Mouse (Mus musculus) right cerebral cortex, postnatal 36 days (tissue): ENCODE measurements around the gene Cdiptos.

ENCODE experiments used
- DNase-seq, 2 experiments: peaks; one replicate each; pipeline ENCODE4 v3.0.0; 2022; ENCODE audit warnings: low spot score in 2 of 2, mixed read lengths in 1 of 2

Cdiptos gene

GRCm38 (mm10) chr7:126976878-126977459 is 1.1 kb upstream of the Cdiptos start:
- no peak for DNase-seq

- no peak for DNase-seq
These were observed 177 bp downstream of the Cdiptos start, which contains the start of gene Cdipt for GRCm38 (mm10) chr7:126975893-126975949. TSS of gene Cdipt (plus strand) at chr7:126975914.

GRCm38 (mm10) chr7:126975493-126975892 is 405 bp downstream of the Cdiptos start:
- DNase-seq = no peak

GRCm38 (mm10) chr7:126967361-126967760 is 8.5 kb downstream of the Cdiptos start:
- DNase-seq = no peak

GRCm38 (mm10) chr7:126965568-126965967 is 10.3 kb downstream of the Cdiptos start:
- no peak for DNase-seq

- no peak for DNase-seq
These were observed 12.2 kb downstream of the Cdiptos start for GRCm38 (mm10) chr7:126963548-126964286.

- no peak for DNase-seq
These were observed 13.9 kb downstream of the Cdiptos start for GRCm38 (mm10) chr7:126961965-126962364.

- no peak for DNase-seq
These were observed 14.8 kb downstream of the Cdiptos start for GRCm38 (mm10) chr7:126961095-126961494.

- DNase-seq = no peak
These were observed 16.1 kb downstream of the Cdiptos start for GRCm38 (mm10) chr7:126959780-126960179.

- DNase-seq = no peak
These were observed 20.8 kb downstream of the Cdiptos start for GRCm38 (mm10) chr7:126955125-126955524.

GRCm38 (mm10) chr7:126952646-126953045 is 23.3 kb downstream of the Cdiptos start:
- no peak for DNase-seq

- no peak for DNase-seq
These were observed 24.2 kb downstream of the Cdiptos start for GRCm38 (mm10) chr7:126951741-126952140.

GRCm38 (mm10) chr7:126950647-126951615 is 25.0 kb downstream of the Cdiptos start:
- DNase-seq = peak in 1 of 2 experiments; percentile 43

- peak; percentile 76 to 80 for DNase-seq
These were observed 25.9 kb downstream of the Cdiptos start, which contains the start of gene Sez6l2 for GRCm38 (mm10) chr7:126949793-126950646. TSS of gene Sez6l2 (plus strand) at chr7:126950563.

GRCm38 (mm10) chr7:126949403-126949792 is 26.5 kb downstream of the Cdiptos start, which contains the start of gene Asphd1:
TSS of gene Asphd1 (minus strand) at chr7:126949582.
- DNase-seq = peak; percentile 71 to 72

- no peak for DNase-seq
These were observed 27.3 kb downstream of the Cdiptos start for GRCm38 (mm10) chr7:126948626-126949025.

GRCm38 (mm10) chr7:126946530-126946929 is 29.4 kb downstream of the Cdiptos start:
- no peak for DNase-seq

GRCm38 (mm10) chr7:126941801-126942200 is 34.1 kb downstream of the Cdiptos start:
- DNase-seq = no peak

GRCm38 (mm10) chr7:126941171-126941570 is 34.7 kb downstream of the Cdiptos start:
- DNase-seq = no peak

- no peak for DNase-seq
These were observed 43.2 kb downstream of the Cdiptos start for GRCm38 (mm10) chr7:126932652-126933051.

- no peak for DNase-seq
These were observed 46.9 kb downstream of the Cdiptos start for GRCm38 (mm10) chr7:126929046-126929445.
